Mouse (Mus musculus): Measurements from ENCODE around the gene Mpeg1. TPM values are rescaled to one million over a fixed set of nuclear protein-coding genes. Genes with fewer than 3 reads are reported as not detected.

The Mpeg1 gene
- polyA plus RNA-seq, 1 experiment, result 0.06 TPM

GRCm38 (mm10) chr19:12471866-12472265, 11.3 kb downstream of the Mpeg1 start:
- Histone ChIP-seq H3K27me3 (ENCODE audit: control insufficient read depth, insufficient read depth, insufficient read length) (no peaks in the 10 kb centered on the region), H3K36me3 (ENCODE audit: control insufficient read depth, insufficient read depth) (peaks cover 20% of the 10 kb centered on the region), H3K4me3 (no peak overlapping the region), H3K79me2 (ENCODE audit: control insufficient read depth, insufficient read depth) (no peaks in the 10 kb centered on the region), H3K4me2 (ENCODE audit: low read depth) (no peak overlapping the region), H3ac (ENCODE audit: control insufficient read depth, insufficient read length) (no peak overlapping the region)
- TF ChIP-seq REST (IDR thresholded peaks at IDR 0.05; ENCODE audit: insufficient read depth, insufficient read length) (no peak), MAX (IDR thresholded peaks at IDR 0.05; ENCODE audit: low read depth) (no peak)

GRCm38 (mm10) chr19:12472381-12472976, 11.9 kb downstream of the Mpeg1 start:
- Histone ChIP-seq H3K36me3 (ENCODE audit: control insufficient read depth, insufficient read depth) (peaks cover 24% of the 10 kb centered on the region), H3ac (ENCODE audit: control insufficient read depth, insufficient read length) (no peak overlapping the region), H3K4me2 (ENCODE audit: low read depth) (peak overlapping the region; percentile 63), H3K27me3 (ENCODE audit: control insufficient read depth, insufficient read depth, insufficient read length) (no peaks in the 10 kb centered on the region), H3K79me2 (ENCODE audit: control insufficient read depth, insufficient read depth) (no peaks in the 10 kb centered on the region), H3K4me3 (no peak overlapping the region)
- TF ChIP-seq MYOG (IDR thresholded peaks at IDR 0.05; ENCODE audit: control insufficient read depth in 1 of 3, insufficient read depth in 1 of 3, insufficient read length in 2 of 3, low read depth in 2 of 3) (no peak), TCF3 (IDR thresholded peaks at IDR 0.05; ENCODE audit: insufficient read length, low read depth) (no peak), MAX (IDR thresholded peaks at IDR 0.05; ENCODE audit: low read depth) (no peak), USF1 (IDR thresholded peaks at IDR 0.05; ENCODE audit: low read depth) (no peak), SRF (IDR thresholded peaks at IDR 0.05; ENCODE audit: control insufficient read depth, insufficient read length, low read depth) (no peak), CEBPB (IDR thresholded peaks at IDR 0.05; ENCODE audit: insufficient read depth, poor library complexity, severe bottlenecking) (no peak), POLR2A (IDR thresholded peaks at IDR 0.05; ENCODE audit: insufficient read length, low read depth) (no peak), E2F4 (IDR thresholded peaks at IDR 0.05; ENCODE audit: insufficient read depth) (no peak), POLR2AphosphoS2 (IDR thresholded peaks at IDR 0.05; ENCODE audit: insufficient read length, low read depth) (no peak), MYOD1 (IDR thresholded peaks at IDR 0.05; ENCODE audit: control insufficient read depth in 1 of 3, insufficient read length in 2 of 3, low read depth in 2 of 3) (no peak), TCF12 (IDR thresholded peaks at IDR 0.05; ENCODE audit: insufficient read depth, poor library complexity, severe bottlenecking) (no peak)

- peak overlapping the region; percentile 63 for H3K4me2 ChIP-seq (ENCODE audit: low read depth)
These were observed 12.6 kb downstream of the Mpeg1 start for GRCm38 (mm10) chr19:12473201-12473641.

GRCm38 (mm10) chr19:12473951-12474350, 13.4 kb downstream of the Mpeg1 start:
- peaks cover 33% of the 10 kb centered on the region for H3K36me3 ChIP-seq (ENCODE audit: control insufficient read depth, insufficient read depth)
- TF ChIP-seq SRF (IDR thresholded peaks at IDR 0.05; ENCODE audit: control insufficient read depth, insufficient read length, low read depth), result no peak
- no peak overlapping the region for H3ac ChIP-seq (ENCODE audit: control insufficient read depth, insufficient read length)
- peak overlapping the region; percentile 25 for H3K4me2 ChIP-seq (ENCODE audit: low read depth)
- H3K27me3 ChIP-seq (ENCODE audit: control insufficient read depth, insufficient read depth, insufficient read length), result no peaks in the 10 kb centered on the region
- H3K79me2 ChIP-seq (ENCODE audit: control insufficient read depth, insufficient read depth), result no peaks in the 10 kb centered on the region
- no peak overlapping the region for H3K4me3 ChIP-seq

More at GRCm38 (mm10) chr19:12473201-12473641, 12.6 kb downstream of the Mpeg1 start:
- Histone ChIP-seq H3K4me3 (no peak overlapping the region), H3K27me3 (ENCODE audit: control insufficient read depth, insufficient read depth, insufficient read length) (no peaks in the 10 kb centered on the region), H3K36me3 (ENCODE audit: control insufficient read depth, insufficient read depth) (peaks cover 29% of the 10 kb centered on the region), H3K79me2 (ENCODE audit: control insufficient read depth, insufficient read depth) (no peaks in the 10 kb centered on the region), H3ac (ENCODE audit: control insufficient read depth, insufficient read length) (no peak overlapping the region)
- TF ChIP-seq MAX (IDR thresholded peaks at IDR 0.05; ENCODE audit: low read depth), result no peak
- no peak for TF ChIP-seq TCF3 (IDR thresholded peaks at IDR 0.05; ENCODE audit: insufficient read length, low read depth)
- no peak for TF ChIP-seq REST (IDR thresholded peaks at IDR 0.05; ENCODE audit: insufficient read depth, insufficient read length)
- no peak for TF ChIP-seq CEBPB (IDR thresholded peaks at IDR 0.05; ENCODE audit: insufficient read depth, poor library complexity, severe bottlenecking)
- TF ChIP-seq USF1 (IDR thresholded peaks at IDR 0.05; ENCODE audit: low read depth), result peak; percentile 92
- TF ChIP-seq SRF (IDR thresholded peaks at IDR 0.05; ENCODE audit: control insufficient read depth, insufficient read length, low read depth), result peak; percentile 94
- TF ChIP-seq MYOG (IDR thresholded peaks at IDR 0.05; ENCODE audit: control insufficient read depth in 1 of 3, insufficient read depth in 1 of 3, insufficient read length in 2 of 3, low read depth in 2 of 3), result no peak
- TF ChIP-seq TCF12 (IDR thresholded peaks at IDR 0.05; ENCODE audit: insufficient read depth, poor library complexity, severe bottlenecking), result no peak
- no peak for TF ChIP-seq POLR2A (IDR thresholded peaks at IDR 0.05; ENCODE audit: insufficient read length, low read depth)
- no peak for TF ChIP-seq E2F4 (IDR thresholded peaks at IDR 0.05; ENCODE audit: insufficient read depth)
- TF ChIP-seq POLR2AphosphoS2 (IDR thresholded peaks at IDR 0.05; ENCODE audit: insufficient read length, low read depth), result no peak
- no peak for TF ChIP-seq MYOD1 (IDR thresholded peaks at IDR 0.05; ENCODE audit: control insufficient read depth in 1 of 3, insufficient read length in 2 of 3, low read depth in 2 of 3)

GRCm38 (mm10) chr19:12475380-12476250, 15.0 kb downstream of the Mpeg1 start:
- Histone ChIP-seq H3ac (ENCODE audit: control insufficient read depth, insufficient read length) (no peak overlapping the region), H3K27me3 (ENCODE audit: control insufficient read depth, insufficient read depth, insufficient read length) (no peaks in the 10 kb centered on the region), H3K4me3 (no peak overlapping the region), H3K4me2 (ENCODE audit: low read depth) (peak overlapping the region; percentile 81), H3K79me2 (ENCODE audit: control insufficient read depth, insufficient read depth) (no peaks in the 10 kb centered on the region), H3K36me3 (ENCODE audit: control insufficient read depth, insufficient read depth) (peaks cover 42% of the 10 kb centered on the region)
- TF ChIP-seq POLR2AphosphoS2 (IDR thresholded peaks at IDR 0.05; ENCODE audit: insufficient read length, low read depth) (no peak), SRF (IDR thresholded peaks at IDR 0.05; ENCODE audit: control insufficient read depth, insufficient read length, low read depth) (no peak), MYOG (IDR thresholded peaks at IDR 0.05; ENCODE audit: control insufficient read depth in 1 of 3, insufficient read depth in 1 of 3, insufficient read length in 2 of 3, low read depth in 2 of 3) (peak; percentile 7 to 86 (median 53)), E2F4 (IDR thresholded peaks at IDR 0.05; ENCODE audit: insufficient read depth) (no peak), TCF3 (IDR thresholded peaks at IDR 0.05; ENCODE audit: insufficient read length, low read depth) (no peak), TCF12 (IDR thresholded peaks at IDR 0.05; ENCODE audit: insufficient read depth, poor library complexity, severe bottlenecking) (no peak), USF1 (IDR thresholded peaks at IDR 0.05; ENCODE audit: low read depth) (no peak), CEBPB (IDR thresholded peaks at IDR 0.05; ENCODE audit: insufficient read depth, poor library complexity, severe bottlenecking) (no peak), MYOD1 (IDR thresholded peaks at IDR 0.05; ENCODE audit: control insufficient read depth in 1 of 3, insufficient read length in 2 of 3, low read depth in 2 of 3) (peak in 2 of 3 experiments; percentile 42 to 73), REST (IDR thresholded peaks at IDR 0.05; ENCODE audit: insufficient read depth, insufficient read length) (no peak), POLR2A (IDR thresholded peaks at IDR 0.05; ENCODE audit: insufficient read length, low read depth) (peak; percentile 10), MAX (IDR thresholded peaks at IDR 0.05; ENCODE audit: low read depth) (no peak)

All from myocyte (in vitro differentiated cells).